Mouse (Mus musculus): ENCODE measurements around the gene Nln.

Gene Nln

GRCm38 (mm10) chr13:104041481-104041880, 67.9 kb downstream of the Nln start:
- DNase-seq (ENCODE audit: low spot score) = no peak

- no peak for DNase-seq (ENCODE audit: low spot score)
These were observed 68.5 kb downstream of the Nln start for GRCm38 (mm10) chr13:104040950-104041349.

- DNase-seq (ENCODE audit: low spot score) = no peak
These were observed 69.6 kb downstream of the Nln start for GRCm38 (mm10) chr13:104039861-104040260.

- no peak for DNase-seq (ENCODE audit: low spot score)
These were observed 70.5 kb downstream of the Nln start for GRCm38 (mm10) chr13:104038891-104039290.

- no peak for DNase-seq (ENCODE audit: low spot score)
These were observed 71.1 kb downstream of the Nln start for GRCm38 (mm10) chr13:104038358-104038757.

GRCm38 (mm10) chr13:104037531-104038290, 71.7 kb downstream of the Nln start:
- no peak for DNase-seq (ENCODE audit: low spot score)

GRCm38 (mm10) chr13:104036494-104037290, 72.7 kb downstream of the Nln start:
- DNase-seq (ENCODE audit: low spot score) = no peak

- no peak for DNase-seq (ENCODE audit: low spot score)
These were observed 73.8 kb downstream of the Nln start for GRCm38 (mm10) chr13:104035651-104036050.

- no peak for DNase-seq (ENCODE audit: low spot score)
These were observed 74.6 kb downstream of the Nln start for GRCm38 (mm10) chr13:104034854-104035253.

GRCm38 (mm10) chr13:104032620-104033133, 76.7 kb downstream of the Nln start:
- no peak for DNase-seq (ENCODE audit: low spot score)

- DNase-seq (ENCODE audit: low spot score) = no peak
These were observed 77.5 kb downstream of the Nln start for GRCm38 (mm10) chr13:104031821-104032331.

GRCm38 (mm10) chr13:104030956-104031355, 78.5 kb downstream of the Nln start:
- no peak for DNase-seq (ENCODE audit: low spot score)

GRCm38 (mm10) chr13:104029511-104029910, 79.9 kb downstream of the Nln start:
- no peak for DNase-seq (ENCODE audit: low spot score)

- DNase-seq (ENCODE audit: low spot score) = no peak
These were observed 80.3 kb downstream of the Nln start for GRCm38 (mm10) chr13:104029089-104029488.

- no peak for DNase-seq (ENCODE audit: low spot score)
These were observed 82.9 kb downstream of the Nln start for GRCm38 (mm10) chr13:104026525-104026924.

GRCm38 (mm10) chr13:104025710-104025995, 83.8 kb downstream of the Nln start:
- DNase-seq (ENCODE audit: low spot score) = no peak

- DNase-seq (ENCODE audit: low spot score) = no peak
These were observed 84.3 kb downstream of the Nln start for GRCm38 (mm10) chr13:104024856-104025709.

- DNase-seq (ENCODE audit: low spot score) = no peak
These were observed 85.1 kb downstream of the Nln start for GRCm38 (mm10) chr13:104024275-104024674.

GRCm38 (mm10) chr13:104023356-104023911, 86.0 kb downstream of the Nln start:
- DNase-seq (ENCODE audit: low spot score) = no peak

- no peak for DNase-seq (ENCODE audit: low spot score)
These were observed 90.8 kb downstream of the Nln start for GRCm38 (mm10) chr13:104018466-104019076.

All from urinary bladder, postnatal 10 days (tissue).